Mouse (Mus musculus) gastrocnemius, postnatal 25 days (tissue): ENCODE results near the gene Lrp8. TPM values are rescaled to one million over a fixed set of nuclear protein-coding genes. Genes with fewer than 3 reads are reported as not detected.

ENCODE experiments used
- DNase-seq: peaks from one replicate; pipeline ENCODE4 v3.0.0; 2022
- total RNA-seq, 2 experiments: library from RNA; stranded (reverse); gene quantifications; 1 replicate in 1 of 2; 2 replicates in 1 of 2; pipeline ENCODE4 v1.2.3; 2021

Gene Lrp8
- total RNA-seq, 2 experiments from 2014 or later: 0.29 TPM; not detected in 1

DNA sequence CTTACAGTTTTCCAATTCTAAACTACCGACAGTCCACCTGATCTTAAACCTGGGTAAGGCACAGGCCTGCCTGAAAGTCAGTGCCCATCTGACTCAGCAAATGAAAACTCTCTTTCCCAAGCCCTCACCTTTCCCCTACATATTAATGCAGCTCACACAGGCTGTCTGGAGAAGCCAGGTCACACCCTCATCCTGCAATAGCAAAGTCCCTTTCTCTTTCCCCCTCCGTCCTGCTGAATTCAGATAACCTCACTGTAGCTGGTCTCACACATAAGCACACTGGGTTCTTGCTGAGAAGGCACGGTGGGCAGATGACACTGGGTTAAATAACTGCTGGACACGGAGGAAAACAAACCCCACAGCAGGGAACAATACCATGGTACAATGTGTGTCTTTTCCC is 119.9 kb downstream of the Lrp8 start:
- no peak for DNase-seq

DNA sequence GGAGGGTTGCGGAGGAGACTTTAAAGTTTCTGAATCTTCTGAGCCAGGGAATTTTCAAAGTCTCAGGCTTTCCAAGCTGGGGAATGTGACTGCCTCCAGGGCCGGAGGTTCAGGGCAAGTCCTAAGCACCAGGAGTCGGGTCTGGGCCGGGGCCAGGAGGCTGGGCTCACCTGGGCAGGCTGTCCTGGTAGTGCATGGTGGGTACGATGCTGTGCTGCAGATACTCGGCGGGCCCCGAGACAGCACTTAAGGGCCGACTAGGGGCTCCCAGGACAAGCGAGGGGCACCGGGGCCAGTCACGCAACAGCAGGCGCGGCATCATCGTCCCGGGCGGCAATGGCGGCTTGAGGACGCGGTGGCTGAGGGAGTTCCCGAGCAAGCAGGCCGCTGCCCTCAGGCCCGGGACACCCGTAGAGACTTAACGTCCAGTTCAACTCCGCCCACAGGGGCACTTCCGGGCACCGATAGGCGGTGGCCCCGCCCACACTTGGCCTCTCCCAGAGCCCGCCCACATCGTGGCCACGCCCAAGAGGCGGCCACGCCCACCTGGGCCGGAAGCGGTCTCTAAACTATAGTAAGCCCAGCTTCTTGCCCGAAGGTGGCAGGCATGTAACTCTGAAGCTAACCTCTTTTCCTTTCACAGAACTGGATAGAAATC is 121.2 kb downstream of the Lrp8 start, which contains the start of gene Cpt2:
Cpt2 (minus strand) TSS at position 466 of the 658 bp plus-strand sequence.
- peak; percentile 92 for DNase-seq

DNA sequence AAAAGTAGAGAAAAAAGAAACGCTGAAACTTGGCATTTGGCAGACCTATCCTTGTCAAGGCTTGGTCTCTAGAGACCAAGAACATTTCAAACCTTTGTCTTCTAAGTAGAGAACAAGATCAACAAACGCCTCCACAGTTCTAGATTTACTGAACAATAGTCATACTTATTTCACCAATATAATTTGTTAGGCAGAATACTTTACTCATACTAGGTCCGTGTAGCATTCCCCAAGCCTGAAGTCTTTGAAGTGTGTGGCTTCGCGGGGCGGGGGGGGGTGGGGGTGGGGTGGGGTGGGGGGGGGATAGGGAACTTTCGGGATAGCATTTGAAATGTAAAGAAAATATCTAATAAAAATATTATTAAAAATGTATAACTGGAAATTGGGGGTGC is 121.7 kb downstream of the Lrp8 start:
- DNase-seq: no peak

Other genes with a start within 250 kb of the Lrp8 start
- not detected for gene Dmrtb1, start 118.0 kb upstream of the Lrp8 start, total RNA-seq
- gene Magoh, start 77.5 kb downstream of the Lrp8 start, total RNA-seq: 10 to 100 TPM; 19.9 to 25.8 TPM
- gene 0610037L13Rik, start 87.6 kb downstream of the Lrp8 start, total RNA-seq: 10 to 100 TPM; 43.6 to 48.4 TPM
- gene Cpt2, start 121.3 kb downstream of the Lrp8 start, total RNA-seq: 10 to 100 TPM; 61.0 to 66.6 TPM
- gene Slc1a7, start 166.1 kb downstream of the Lrp8 start, total RNA-seq: under 1 TPM; 0.11 to 0.26 TPM